Mouse (Mus musculus): ENCODE data around the gene Macc1.

DNA sequence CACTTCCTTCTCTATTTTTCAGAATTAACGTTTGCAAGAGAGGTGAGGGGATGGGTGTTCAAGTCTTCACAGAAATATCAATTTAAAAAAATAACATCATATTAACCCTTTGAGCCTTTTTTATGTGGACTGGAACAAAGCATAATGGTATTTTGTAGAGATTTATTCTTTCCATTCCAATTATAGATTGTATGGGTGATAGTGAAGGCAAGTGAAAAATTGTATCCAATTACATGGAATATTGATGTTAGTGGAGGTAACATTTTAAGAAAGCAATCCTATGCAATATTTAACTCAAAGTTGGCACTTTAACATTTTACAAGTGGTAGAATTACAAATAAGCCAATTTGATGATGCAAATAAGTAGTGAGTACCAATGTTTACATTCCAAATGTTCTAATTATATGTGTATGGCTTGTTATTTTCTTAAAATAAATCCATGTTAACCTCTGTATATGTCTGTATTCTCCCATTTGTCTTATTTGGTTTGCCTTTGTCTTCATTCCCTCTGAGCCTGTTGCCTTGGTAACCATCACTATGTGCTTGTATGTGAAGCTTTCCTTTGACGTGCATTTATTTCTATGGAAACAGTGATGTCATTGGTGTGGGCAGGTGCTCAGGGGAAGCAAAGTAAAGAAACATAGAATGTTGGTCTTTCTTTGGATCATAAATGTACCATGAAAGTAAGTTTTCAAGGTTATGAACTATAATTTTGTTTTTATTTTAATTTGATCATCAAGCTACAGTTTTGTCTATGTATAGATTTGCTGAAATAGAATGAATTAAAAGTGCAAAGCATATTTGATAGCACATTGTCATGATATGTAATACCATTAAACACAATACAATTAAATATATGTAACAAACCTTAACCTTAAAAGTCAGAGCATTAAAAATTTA is 150.2 kb downstream of the Macc1 start:
- no peak for TF ChIP-seq CTCF (IDR thresholded peaks at IDR 0.05; ENCODE audit: low read depth, low read length)
- no peak for TF ChIP-seq GATA1 (IDR thresholded peaks at IDR 0.05; ENCODE audit: borderline replicate concordance, low read length)
